Mouse (Mus musculus): ENCODE data around the gene Scube1.
A peak's percentile ranks its signal among the peaks of the same experiment; 100 is the strongest.

GRCm38 (mm10) chr15:83758958-83759357 lies 34.1 kb upstream of the Scube1 start:
- TF ChIP-seq CTCF (conservative IDR thresholded peaks at IDR 0.05; ENCODE audit: insufficient read depth, insufficient read length, low read depth, low read length), result peak; percentile 41
- no peak for TF ChIP-seq POLR2A (IDR thresholded peaks at IDR 0.05; ENCODE audit: low read depth, low read length)

All from kidney, adult 2 months (tissue).